In genomic region chr16:57634766-57635165, GRCm38 (mm10) we compare ENCODE assay signal across 11 mouse cellular contexts.
"Had no signal": no experiment of that assay in that cellular context is flagged by ENCODE, and none has a peak within 500 bp of the region (broad histone marks: within the 10 kb centered on the region; RNA-seq: fewer than 3 reads in every experiment).

No protein-coding gene starts in this region.

- H3K9me3 ChIP-seq: liver, embryonic 15.5 days; lung, embryonic 15.5 days; megakaryocyte, embryonic 14.5 days; neural tube, embryonic 13.5 days; neural tube, embryonic 15.5 days; stomach, embryonic 15.5 days had no signal

- H3K9ac ChIP-seq: liver, embryonic 15.5 days; liver, postnatal 0 days; lung, embryonic 15.5 days; neural tube, embryonic 13.5 days; neural tube, embryonic 15.5 days; stomach, embryonic 15.5 days had no signal

- H3K4me2 ChIP-seq: liver, embryonic 15.5 days; lung, embryonic 15.5 days; midbrain, embryonic 11.5 days; neural tube, embryonic 13.5 days; neural tube, embryonic 15.5 days; stomach, embryonic 15.5 days had no signal

- H3K4me1 ChIP-seq: liver, embryonic 15.5 days; lung, embryonic 15.5 days; neural tube, embryonic 13.5 days; neural tube, embryonic 15.5 days; stomach, embryonic 15.5 days had no signal

- H3K36me3 ChIP-seq: liver, embryonic 15.5 days; lung, embryonic 15.5 days; neural tube, embryonic 13.5 days; neural tube, embryonic 15.5 days; stomach, embryonic 15.5 days had no signal

- H3K27me3 ChIP-seq: liver, embryonic 15.5 days; lung, embryonic 15.5 days; megakaryocyte, embryonic 14.5 days; neural tube, embryonic 13.5 days; neural tube, embryonic 15.5 days; stomach, embryonic 15.5 days had no signal

- H3K4me3 ChIP-seq: liver, embryonic 15.5 days; lung, embryonic 15.5 days; megakaryocyte, embryonic 14.5 days; myocyte; neural tube, embryonic 13.5 days; neural tube, embryonic 15.5 days; stomach, embryonic 15.5 days had no signal

- H3K27ac ChIP-seq: liver, embryonic 15.5 days; lung, embryonic 15.5 days; macrophage; neural tube, embryonic 13.5 days; neural tube, embryonic 15.5 days; stomach, embryonic 15.5 days; stomach, postnatal 0 days had no signal
